Mouse (Mus musculus) bone marrow macrophage, adult 2 months (primary cell): ENCODE data around the gene Fntb.

Source experiments
- CTCF ChIP-seq: IDR thresholded peaks from 2 replicates; pipeline ENCODE4 v1.5.1; 2012; ENCODE audit warnings: low read depth, mild to moderate bottlenecking, low read length, moderate library complexity
- POLR2A ChIP-seq: IDR thresholded peaks from 2 replicates; pipeline ENCODE4 v1.6.1; 2012; ENCODE audit warnings: mild to moderate bottlenecking, low read depth, low read length, borderline replicate concordance

- TF ChIP-seq CTCF: no peak
- TF ChIP-seq POLR2A: no peak
Measured at GRCm38 (mm10) chr12:76819816-76820215, 54.4 kb downstream of the Fntb start.
